Comparison of ENCODE assay signal across 7 mouse cellular contexts in the genomic region with DNA sequence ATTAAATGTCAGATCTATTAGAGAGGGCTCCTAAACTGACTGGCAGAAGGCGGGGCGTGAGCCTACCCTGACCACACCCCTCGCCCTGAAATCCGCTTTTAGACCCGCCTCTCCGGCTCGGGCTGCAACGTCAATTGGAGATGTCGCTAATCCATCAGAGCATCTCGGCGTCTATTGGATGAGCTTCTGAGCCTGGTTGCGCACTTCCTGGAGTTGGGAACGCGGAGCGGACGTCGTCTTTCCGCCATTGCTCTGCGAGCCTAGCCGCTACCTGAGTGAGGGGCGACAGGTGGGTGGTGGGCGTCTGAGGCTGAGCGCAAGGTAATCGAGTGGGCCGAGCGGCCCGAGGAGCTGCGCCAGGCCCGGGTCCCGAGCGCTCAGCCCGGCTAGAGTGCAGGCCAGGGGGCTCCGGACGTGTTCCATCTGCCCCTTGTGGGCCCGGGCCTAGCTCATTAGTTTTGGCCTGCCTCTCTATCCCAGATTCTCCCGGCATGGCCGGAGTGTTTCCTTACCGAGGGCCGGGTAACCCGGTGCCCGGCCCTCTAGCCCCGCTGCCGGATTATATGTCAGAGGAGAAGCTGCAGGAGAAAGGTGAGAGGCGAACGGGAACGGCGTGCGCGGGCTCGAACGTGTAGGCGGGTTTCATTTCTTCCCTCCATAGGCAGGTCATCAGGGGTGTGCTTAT. TPM values are rescaled to one million over a fixed set of nuclear protein-coding genes. Genes with fewer than 3 reads are reported as not detected.
DNase-seq lines count a peak whose midpoint lies in the region; ATAC-seq lines count a peak whose summit lies in the region.

A gene (plus strand): TSS at position 216 of the 685 bp plus-strand sequence.

- peak; percentile 97 for DNase-seq in adrenal gland, postnatal 14 days
- DNase-seq in embryonic facial prominence, embryonic 11.5 days (ENCODE audit: low spot score) = peak; percentile 98
- peak; percentile 100 for DNase-seq in heart, adult 11 months
- DNase-seq in kidney, adult 18-20 months = peak; percentile 98
- DNase-seq in limb, embryonic 11.5 days (ENCODE audit: low spot score) = peak; percentile 97
- DNase-seq in midbrain, embryonic 14.5 days = peak; percentile 98
- peak; percentile 94 to 96 for DNase-seq in spleen, adult 18-20 months

- no peaks in the 10 kb centered on the region for H3K9me3 ChIP-seq in embryonic facial prominence, embryonic 11.5 days (replicated peaks; ENCODE audit: control insufficient read depth, low read length)
- H3K9me3 ChIP-seq in limb, embryonic 11.5 days (ENCODE audit: control insufficient read depth, low read length) = no peaks in the 10 kb centered on the region
- no peaks in the 10 kb centered on the region for H3K9me3 ChIP-seq in midbrain, embryonic 14.5 days (ENCODE audit: control insufficient read depth, low read length)

- peak; percentile 97 for ATAC-seq in embryonic facial prominence, embryonic 11.5 days (replicated peaks; ENCODE audit: insufficient number of reproducible peaks, low FRiP score, low TSS enrichment, low read depth)
- ATAC-seq in limb, embryonic 11.5 days (ENCODE audit: insufficient number of reproducible peaks, low FRiP score, low TSS enrichment, low read depth) = peak; percentile 99
- peak; percentile 99 for ATAC-seq in midbrain, embryonic 14.5 days (ENCODE audit: low FRiP score, low TSS enrichment)

- H3K4me3 ChIP-seq in embryonic facial prominence, embryonic 11.5 days (ENCODE audit: low read depth, low read length) = peak within 1 kb of the TSS; percentile 94
- H3K4me3 ChIP-seq in limb, embryonic 11.5 days (ENCODE audit: low read depth, low read length) = peak within 1 kb of the TSS; percentile 98
- H3K4me3 ChIP-seq in midbrain, embryonic 14.5 days (replicated peaks; ENCODE audit: low read depth, low read length) = peak within 1 kb of the TSS; percentile 99

- under 1% methylated on average over 51 of the region's 52 CpGs for WGBS in embryonic facial prominence, embryonic 11.5 days
- under 1% methylated on average over 52 of the region's 52 CpGs for WGBS in limb, embryonic 11.5 days
- under 1% methylated on average over 52 of the region's 52 CpGs for WGBS in midbrain, embryonic 14.5 days

- H3K9ac ChIP-seq in embryonic facial prominence, embryonic 11.5 days (replicated peaks; ENCODE audit: low read length) = peak within 1 kb of the TSS; percentile 93
- H3K9ac ChIP-seq in limb, embryonic 11.5 days (ENCODE audit: low read length) = peak within 1 kb of the TSS; percentile 96
- H3K9ac ChIP-seq in midbrain, embryonic 14.5 days (replicated peaks; ENCODE audit: low read length) = peak within 1 kb of the TSS; percentile 94

- peak within 1 kb of the TSS; percentile 82 for H3K4me2 ChIP-seq in embryonic facial prominence, embryonic 11.5 days (ENCODE audit: low read depth, low read length)
- peak within 1 kb of the TSS; percentile 84 for H3K4me2 ChIP-seq in limb, embryonic 11.5 days (ENCODE audit: low read depth, severe bottlenecking)
- H3K4me2 ChIP-seq in midbrain, embryonic 14.5 days (ENCODE audit: low read length) = peak within 1 kb of the TSS; percentile 98

- peaks cover 3% of the 10 kb centered on the region for H3K4me1 ChIP-seq in embryonic facial prominence, embryonic 11.5 days (ENCODE audit: control insufficient read depth, insufficient read depth, low read length)
- peaks cover 7% of the 10 kb centered on the region for H3K4me1 ChIP-seq in limb, embryonic 11.5 days (ENCODE audit: control insufficient read depth, insufficient read depth, low read length)
- H3K4me1 ChIP-seq in midbrain, embryonic 14.5 days (ENCODE audit: control insufficient read depth, insufficient read depth, low read length) = peaks cover 12% of the 10 kb centered on the region

- H3K27me3 ChIP-seq in embryonic facial prominence, embryonic 11.5 days (ENCODE audit: control insufficient read depth, insufficient read depth, low read length) = no peaks in the 10 kb centered on the region
- H3K27me3 ChIP-seq in limb, embryonic 11.5 days (ENCODE audit: control insufficient read depth, insufficient read depth, low read length) = no peaks in the 10 kb centered on the region
- H3K27me3 ChIP-seq in midbrain, embryonic 14.5 days (ENCODE audit: control insufficient read depth, insufficient read depth, low read length) = no peaks in the 10 kb centered on the region

- H3K36me3 ChIP-seq in embryonic facial prominence, embryonic 11.5 days (replicated peaks; ENCODE audit: control insufficient read depth, insufficient read depth, low read depth, low read length) = peaks cover 4% of the 10 kb centered on the region
- H3K36me3 ChIP-seq in limb, embryonic 11.5 days (ENCODE audit: control insufficient read depth, insufficient read depth, low read length) = peaks cover 19% of the 10 kb centered on the region
- peaks cover 32% of the 10 kb centered on the region for H3K36me3 ChIP-seq in midbrain, embryonic 14.5 days (ENCODE audit: control insufficient read depth, insufficient read depth, low read length)

- peak within 1 kb of the TSS; percentile 54; the same call in 1 of the 2 replicates for H3K27ac ChIP-seq in embryonic facial prominence, embryonic 11.5 days (replicated peaks; ENCODE audit: low read depth, low read length)
- H3K27ac ChIP-seq in limb, embryonic 11.5 days (replicated peaks; ENCODE audit: low read depth, low read length) = peak within 1 kb of the TSS; percentile 69
- peak within 1 kb of the TSS; percentile 78 for H3K27ac ChIP-seq in midbrain, embryonic 14.5 days (replicated peaks; ENCODE audit: low read depth, low read length)

RNA-seq across cellular contexts. Expression of the gene that starts here (rescaled TPM):
- 127 and 135 TPM in 2 replicates for total RNA-seq in adrenal gland, postnatal 14 days (2021)
- polyA plus RNA-seq in embryonic facial prominence, embryonic 11.5 days (2014; fragmentation: Nextera tagmentation; extraction: Ambion mirVana) = 102 and 103 TPM in 2 replicates
- polyA plus RNA-seq in limb, embryonic 11.5 days (2014; fragmentation: Nextera tagmentation; extraction: Ambion mirVana) = 111 and 123 TPM in 2 replicates
- polyA plus RNA-seq in midbrain, embryonic 14.5 days (2014; fragmentation: Nextera tagmentation; extraction: Ambion mirVana) = 59.9 and 89.5 TPM in 2 replicates

Comparison
In these comparisons a context has a peak if more than half of its experiments do, and no peak if none do; other contexts are left out.
1. Peak in every context shown above with its lines: DNase-seq, ATAC-seq, H3K4me3 ChIP-seq and H3K27ac ChIP-seq.